Mouse (Mus musculus) mesoderm, embryonic 11.5 days (tissue): ENCODE results near the gene Cox4i2.

ENCODE experiments used
- DNase-seq: peaks from one replicate; pipeline ENCODE4 v3.0.0-alpha.2; 2012; ENCODE audit warnings: low read depth, low spot score

Gene Cox4i2

GRCm38 (mm10) chr2:152753944-152754711, at the start of gene Cox4i2:
Cox4i2 (plus strand) TSS chr2:152754173.
- no peak for DNase-seq

- DNase-seq = no peak
These were observed 49.7 kb upstream of the Cox4i2 start for GRCm38 (mm10) chr2:152704256-152704605.

GRCm38 (mm10) chr2:152704811-152705370, 49.1 kb upstream of the Cox4i2 start:
- no peak for DNase-seq

DNA sequence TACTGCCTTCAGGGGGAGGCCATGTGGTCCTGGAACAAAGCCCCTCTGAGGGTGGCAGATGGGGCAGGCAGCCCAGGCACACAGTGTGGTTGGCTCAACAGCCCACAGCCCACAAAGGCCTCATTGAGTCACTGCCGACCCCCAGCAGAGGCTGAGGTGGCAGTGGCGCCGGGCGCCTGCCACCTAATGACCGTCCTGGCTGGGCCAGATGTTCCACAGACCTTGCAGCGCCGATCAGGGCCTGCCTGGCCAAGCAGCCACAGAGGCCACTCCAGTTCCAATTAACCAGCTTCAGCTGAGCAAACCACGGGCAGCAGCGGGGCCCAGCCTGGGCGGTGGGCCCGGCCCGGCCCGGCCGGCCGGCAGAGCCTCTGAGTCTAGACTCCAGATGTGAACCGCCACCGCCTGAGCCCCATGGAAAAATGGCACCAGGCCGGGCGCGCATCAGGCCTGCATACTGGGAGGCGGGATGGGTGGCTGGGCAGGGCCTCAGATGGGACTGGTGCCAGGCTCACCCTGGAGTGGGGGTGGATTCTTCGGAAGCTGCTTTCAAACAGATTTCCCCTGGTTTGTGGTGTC, 47.9 kb upstream of the Cox4i2 start:
- DNase-seq = peak; percentile 39

- DNase-seq = no peak
These were observed 46.8 kb upstream of the Cox4i2 start for GRCm38 (mm10) chr2:152707186-152707585.

GRCm38 (mm10) chr2:152707627-152708026, 46.3 kb upstream of the Cox4i2 start:
- peak; percentile 92 for DNase-seq

DNA sequence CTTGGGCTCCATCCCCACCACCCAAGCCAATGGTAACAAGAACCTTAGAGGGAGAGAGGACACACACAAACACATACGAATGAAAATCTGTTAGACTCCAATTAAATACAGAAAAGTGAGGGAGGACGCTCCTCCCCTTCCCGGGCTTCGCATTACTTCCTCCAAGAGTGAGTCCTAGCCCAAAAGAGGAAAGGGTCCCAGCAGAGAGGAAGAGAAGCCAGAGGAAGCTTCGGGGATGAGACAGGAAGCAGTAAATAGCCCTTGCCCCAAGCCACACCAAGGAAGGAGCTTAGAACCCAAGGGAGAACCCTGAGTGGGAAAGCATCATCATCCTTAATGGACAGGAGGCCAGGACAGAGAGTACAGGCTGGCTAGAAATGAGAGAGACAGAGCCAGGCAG, 44.9 kb upstream of the Cox4i2 start:
- DNase-seq = no peak

GRCm38 (mm10) chr2:152716241-152716772, 37.7 kb upstream of the Cox4i2 start:
- DNase-seq = no peak

GRCm38 (mm10) chr2:152717652-152718051, 36.3 kb upstream of the Cox4i2 start:
- DNase-seq = no peak

GRCm38 (mm10) chr2:152718076-152718475, 35.9 kb upstream of the Cox4i2 start:
- peak; percentile 74 for DNase-seq

DNA sequence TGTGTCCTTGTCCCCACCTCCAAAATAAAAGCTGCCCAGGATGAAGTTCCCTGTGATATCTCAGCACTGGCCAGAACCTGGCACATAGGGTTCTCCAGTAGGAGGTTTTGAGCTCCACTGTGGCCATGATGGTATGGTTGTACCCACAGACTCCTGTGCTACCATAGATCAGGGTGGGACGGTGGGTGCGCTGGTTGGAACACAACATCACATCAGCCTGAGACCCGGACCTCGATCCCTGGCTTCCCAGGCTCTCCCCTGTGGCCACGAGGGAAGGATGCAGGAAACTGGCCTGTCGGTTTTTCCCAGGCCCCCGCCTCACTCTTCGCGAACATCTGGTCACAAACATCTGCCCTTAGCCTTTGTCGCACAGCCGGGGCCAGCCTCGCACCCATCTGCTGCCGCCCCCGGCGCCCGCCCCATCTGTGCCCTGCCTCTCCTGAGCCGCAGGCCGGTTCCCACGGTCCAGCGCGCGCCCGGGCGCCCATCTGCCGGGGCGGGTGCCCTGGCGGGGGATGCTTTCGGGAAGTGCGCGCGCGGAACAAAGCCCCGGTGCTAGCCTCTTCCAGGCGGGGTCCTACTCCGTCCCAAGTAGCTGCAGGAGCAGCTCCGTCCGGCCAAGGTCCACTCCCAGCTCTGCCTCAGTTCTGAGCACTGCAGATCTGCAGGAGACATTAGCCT, 30.2 kb upstream of the Cox4i2 start:
- DNase-seq = peak; percentile 69

DNA sequence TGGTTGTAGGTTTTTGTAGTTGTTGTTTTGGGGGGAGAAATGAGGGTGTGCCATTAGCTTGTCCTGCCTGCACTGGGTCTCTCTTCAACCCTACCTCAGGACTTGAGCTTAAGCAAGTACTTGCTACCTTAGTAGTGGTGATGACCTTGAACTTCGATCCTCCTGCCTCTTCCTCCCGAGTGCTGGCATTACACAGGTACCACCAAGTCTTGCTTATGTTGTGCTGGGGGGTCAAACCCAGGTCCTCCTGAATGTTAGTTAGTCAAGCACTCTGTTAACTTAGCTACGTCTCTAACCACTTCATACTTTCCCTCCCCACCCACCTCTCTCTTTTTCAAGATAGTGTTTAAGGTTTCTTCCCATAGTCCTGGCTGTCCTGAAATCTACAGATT, 29.6 kb upstream of the Cox4i2 start:
- DNase-seq = no peak

- DNase-seq = no peak
These were observed 28.7 kb upstream of the Cox4i2 start for GRCm38 (mm10) chr2:152725178-152725750.

DNA sequence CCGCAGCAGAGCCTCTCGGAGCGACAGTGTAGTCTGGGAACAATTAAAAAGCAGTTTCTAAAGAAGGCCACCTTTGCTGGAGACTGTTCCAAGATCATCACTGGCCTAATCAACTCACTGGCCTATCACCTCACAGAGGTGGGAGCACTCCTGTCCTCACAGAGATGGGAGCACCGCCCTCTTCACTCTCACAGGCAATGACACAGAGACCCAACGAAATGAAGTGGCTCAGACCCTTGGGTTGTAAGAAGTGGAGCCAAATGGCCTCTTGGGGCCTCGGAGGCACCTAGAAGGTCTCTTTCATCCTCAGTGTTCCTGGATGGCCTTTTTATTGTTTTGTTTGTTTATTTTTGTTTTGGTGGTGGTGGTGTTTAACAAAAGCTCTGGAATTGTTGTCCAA, 27.8 kb upstream of the Cox4i2 start:
- no peak for DNase-seq

GRCm38 (mm10) chr2:152726751-152727335, 27.1 kb upstream of the Cox4i2 start:
- DNase-seq = no peak

DNA sequence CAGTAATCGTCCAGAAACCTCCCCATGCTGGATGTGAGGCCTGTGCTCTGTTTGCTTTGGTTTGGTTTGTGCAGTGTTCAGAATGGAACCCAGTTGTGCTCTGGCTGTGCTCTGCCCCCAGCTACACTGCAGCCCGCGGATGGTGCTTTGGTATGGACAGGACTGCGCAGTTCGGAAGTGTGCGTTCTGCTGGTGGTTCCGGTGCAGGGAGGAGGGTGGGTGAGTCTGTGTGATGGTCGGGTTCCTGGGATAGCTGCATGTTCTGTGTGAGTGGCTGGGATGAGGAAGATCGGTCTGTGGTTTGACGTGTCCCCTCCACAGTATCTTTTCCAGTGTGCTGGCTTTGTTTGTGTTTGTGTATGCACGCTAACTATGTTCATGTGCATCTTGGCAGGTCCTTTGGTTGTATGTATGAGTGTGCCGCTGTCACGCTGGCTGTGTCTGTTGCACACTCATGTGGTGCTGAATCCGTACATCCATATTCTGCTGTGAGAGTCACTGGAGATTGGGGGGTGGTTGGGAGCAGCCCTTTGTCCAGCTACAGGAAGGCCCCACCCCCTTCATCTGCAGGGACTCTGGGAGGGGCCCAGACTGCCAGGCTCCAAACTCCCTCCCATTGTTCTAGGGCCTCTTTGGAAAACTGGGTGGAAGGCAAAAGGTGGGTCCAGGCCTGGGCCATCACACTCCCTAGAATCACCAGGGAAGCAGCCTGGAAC, 26.0 kb upstream of the Cox4i2 start:
- DNase-seq = no peak

DNA sequence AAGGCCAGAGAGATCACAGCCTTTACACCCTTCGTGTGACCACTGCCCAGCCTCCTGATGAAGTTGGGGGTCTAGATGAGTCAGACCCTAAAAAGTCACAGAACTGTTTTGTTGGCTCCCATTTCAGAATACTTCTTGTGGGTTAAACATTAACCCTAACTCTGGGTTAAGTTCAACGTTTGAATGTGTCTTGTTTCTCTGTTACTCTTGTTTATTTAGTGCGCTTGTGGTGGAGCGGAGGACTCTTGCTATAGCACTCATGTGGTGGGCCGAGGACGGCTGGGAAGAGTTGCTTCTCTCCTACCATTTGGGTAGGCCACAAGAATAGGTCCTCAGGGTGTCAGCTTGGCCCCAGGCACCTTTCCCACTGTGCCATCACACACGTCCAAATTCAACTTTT, 25.4 kb upstream of the Cox4i2 start:
- no peak for DNase-seq

GRCm38 (mm10) chr2:152729013-152729635, 24.8 kb upstream of the Cox4i2 start:
- no peak for DNase-seq

DNA sequence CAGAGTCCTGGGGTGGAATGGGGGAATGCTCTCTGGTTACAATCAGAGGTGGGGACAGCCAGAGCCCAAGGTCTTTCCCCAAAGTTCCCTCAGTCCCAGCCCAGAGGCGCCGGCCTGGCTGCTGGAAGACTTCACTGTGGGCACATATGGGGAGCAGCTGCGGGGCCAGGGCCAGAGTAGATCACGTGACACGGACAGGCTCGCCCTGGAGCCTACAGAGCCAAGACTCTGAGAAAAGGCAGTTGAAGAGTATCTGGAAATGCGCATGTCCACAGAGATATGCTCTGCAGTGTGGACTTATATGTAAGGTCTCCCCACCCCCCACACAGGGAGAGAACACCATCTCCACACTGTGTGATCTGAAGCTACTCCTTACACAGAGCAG, 24.3 kb upstream of the Cox4i2 start:
- peak; percentile 80 for DNase-seq

- DNase-seq = no peak
These were observed 20.8 kb upstream of the Cox4i2 start for GRCm38 (mm10) chr2:152733201-152733600.

- no peak for DNase-seq
These were observed 19.5 kb upstream of the Cox4i2 start for GRCm38 (mm10) chr2:152734501-152734900.
